Mouse (Mus musculus) lung, postnatal 10 days (tissue): ENCODE data around the gene Slc22a17.

Experiments used
- DNase-seq: peaks from one replicate; pipeline ENCODE4 v3.0.0; 2021

Gene Slc22a17

DNA sequence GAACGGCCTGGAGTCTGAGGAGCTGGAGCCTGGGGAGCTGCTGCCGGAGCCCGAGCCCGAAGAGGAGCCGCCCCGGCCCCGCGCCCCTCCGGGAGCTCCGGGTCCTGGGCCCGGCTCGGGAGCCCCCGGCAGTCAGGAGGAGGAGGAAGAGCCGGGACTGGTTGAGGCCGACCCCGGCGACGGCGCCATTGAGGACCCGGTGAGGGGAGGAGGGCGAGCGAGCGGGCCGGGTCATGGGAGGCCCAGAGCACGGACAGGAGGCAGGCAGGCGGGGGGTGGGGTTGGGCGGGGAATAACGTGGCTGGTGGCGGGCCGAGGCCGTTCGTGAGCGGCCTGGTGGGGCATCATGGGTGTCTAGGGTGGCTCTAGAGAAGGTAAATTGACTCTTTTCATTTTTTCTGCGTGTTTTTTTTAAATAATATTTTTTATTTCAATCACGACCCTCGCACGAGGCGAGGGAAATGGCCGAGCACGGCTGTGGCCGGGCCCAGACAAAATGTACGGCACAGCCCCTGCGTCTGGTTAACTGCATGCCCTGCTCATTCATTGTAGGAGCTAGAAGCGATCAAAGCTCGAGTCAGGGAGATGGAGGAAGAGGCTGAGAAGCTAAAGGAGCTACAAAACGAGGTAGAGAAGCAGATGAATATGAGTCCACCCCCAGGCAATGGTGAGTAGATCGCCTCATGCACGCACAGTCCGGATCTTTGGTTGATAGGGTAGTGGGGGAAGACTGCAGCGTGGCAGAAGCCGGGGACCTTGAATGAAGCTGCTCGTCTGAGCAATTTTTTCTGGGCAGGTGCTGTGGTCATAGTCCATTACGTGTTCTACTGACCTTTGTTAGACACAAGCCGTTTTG is 18.4 kb downstream of the Slc22a17 start:
- DNase-seq, result peak; percentile 67

DNA sequence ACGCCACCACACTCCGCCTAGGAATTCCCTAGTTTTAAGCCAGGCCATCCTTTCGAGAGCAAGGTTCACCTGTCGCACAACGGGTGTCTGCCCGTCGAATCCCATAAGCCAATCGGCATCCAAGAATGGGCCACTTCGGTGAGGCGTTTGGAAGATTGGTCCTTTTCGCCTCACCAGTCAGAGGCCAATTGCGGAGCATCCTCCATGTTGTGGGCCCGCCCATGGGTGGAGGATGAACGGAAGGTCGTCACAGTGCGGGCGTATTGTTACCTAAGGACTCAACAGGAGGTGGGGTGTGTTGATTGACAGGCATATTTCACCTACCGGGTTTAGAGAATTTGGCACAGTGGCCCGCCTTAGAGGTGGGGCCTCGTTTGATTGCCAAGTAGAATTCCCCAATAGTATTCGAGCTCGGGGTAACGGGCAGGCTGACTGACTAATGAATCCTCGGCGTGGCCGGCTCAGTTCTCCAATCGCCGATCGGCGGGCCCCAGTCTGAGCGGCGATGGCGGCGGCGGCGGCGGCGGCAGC is 19.2 kb downstream of the Slc22a17 start:
- peak; percentile 99 for DNase-seq

DNA sequence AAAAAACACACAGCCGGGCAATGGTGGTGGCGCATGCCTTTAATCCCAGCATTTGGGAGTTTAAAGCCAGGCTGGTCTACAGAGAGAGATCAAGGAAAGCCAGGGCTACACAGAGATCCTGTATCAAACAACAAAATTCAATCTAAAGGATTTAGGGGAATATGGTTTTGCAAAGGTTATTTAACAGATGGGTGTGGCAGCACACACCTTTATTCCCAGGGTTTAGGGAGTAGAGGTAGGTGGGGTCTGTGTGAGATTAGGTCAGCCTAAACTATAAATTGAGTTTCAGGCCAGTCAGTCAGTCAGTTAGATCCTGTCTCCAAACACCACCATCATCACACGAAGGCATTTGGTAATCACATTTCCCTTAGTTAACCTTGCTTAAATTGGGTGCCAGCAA is 20.7 kb downstream of the Slc22a17 start, which contains the start of gene Pabpn1:
Gene Pabpn1, plus strand, starts transcription at position 301 of the 400 bp plus-strand sequence.
- DNase-seq, result no peak

DNA sequence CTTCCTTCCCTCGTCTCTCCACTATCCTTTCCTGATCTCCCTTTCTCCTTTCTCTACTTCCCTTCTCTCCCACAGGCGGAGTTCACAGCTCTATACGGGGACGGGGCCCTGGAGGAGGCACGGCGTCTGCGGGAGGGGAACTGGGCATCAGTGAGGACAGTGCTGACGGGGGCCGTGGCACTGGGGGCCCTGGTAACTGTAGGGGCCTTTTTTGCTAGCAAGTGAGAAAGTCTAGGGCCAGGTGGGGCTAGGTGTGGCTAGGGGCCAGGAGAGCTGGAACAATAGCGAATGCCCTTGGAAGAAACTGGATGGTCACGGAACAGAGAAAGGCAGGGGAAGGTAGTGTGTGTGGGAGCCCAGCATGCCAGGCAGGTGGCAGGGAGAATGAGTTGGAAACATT is 27.6 kb downstream of the Slc22a17 start:
- no peak for DNase-seq

DNA sequence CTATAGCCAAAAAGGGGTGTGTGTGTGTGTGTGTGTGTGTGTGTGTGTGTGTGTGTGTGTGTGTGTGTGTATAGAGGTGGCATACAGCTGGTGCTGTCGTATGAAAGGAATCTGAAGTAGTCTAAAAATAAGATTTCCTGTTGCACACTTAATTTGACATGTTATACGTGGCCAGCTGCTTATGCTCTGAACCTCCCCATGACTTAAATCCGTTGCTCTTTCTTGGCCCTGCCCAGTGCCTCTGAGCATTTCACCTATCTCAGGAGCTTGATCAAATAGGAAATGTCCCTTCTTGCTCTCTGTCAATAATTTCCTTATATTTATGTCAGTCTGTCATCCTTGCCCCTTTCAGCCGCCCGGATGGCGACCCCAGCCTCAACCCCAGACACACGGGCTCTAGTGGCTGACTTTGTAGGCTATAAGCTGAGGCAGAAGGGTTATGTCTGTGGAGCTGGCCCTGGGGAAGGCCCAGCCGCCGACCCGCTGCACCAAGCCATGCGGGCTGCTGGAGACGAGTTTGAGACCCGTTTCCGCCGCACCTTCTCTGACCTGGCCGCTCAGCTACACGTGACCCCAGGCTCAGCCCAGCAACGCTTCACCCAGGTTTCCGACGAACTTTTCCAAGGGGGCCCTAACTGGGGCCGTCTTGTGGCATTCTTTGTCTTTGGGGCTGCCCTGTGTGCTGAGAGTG is 28.8 kb downstream of the Slc22a17 start:
- DNase-seq, result no peak

DNA sequence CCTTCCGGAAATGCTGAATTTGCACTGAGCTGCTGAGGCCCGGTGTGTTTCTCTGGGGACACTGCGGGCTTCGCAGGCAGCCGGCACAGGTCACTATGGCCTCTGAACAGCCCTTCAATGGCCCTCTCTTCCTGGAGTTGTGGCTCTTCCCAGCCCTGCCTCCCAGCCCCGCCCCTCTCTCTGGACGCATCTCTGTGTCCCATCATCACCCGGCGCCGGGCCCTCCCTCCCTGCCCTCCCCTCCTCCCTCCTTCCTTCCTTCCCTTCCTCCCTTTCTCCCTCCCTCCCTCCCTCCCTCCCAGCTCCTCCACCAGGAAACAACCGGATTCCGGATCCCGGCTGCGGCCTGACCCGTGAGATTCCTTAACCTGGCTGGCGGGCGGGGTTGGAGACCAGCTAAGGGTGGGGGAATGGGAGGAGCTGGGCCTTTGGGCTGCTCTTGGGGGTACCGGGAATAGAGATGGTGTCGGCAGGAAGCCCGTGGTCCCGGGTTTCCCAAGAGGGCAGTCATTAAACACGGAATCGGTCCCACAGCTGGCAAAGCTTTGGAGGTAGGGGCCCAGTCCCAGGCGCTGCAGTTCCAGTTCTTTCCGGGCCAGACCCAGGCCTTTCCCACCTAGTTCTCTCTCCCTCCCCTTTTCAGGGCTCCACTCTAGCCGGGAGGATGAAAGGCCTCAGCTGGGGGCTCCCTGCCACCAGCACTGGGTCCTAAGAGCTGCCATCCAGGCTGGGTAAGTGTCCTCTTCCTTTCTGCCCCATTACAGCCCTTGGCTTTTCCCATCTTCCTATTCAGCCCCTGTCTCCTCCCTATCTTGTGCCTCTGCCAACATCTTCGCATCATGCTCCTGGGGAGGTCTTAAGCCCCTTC is 29.5 kb downstream of the Slc22a17 start, which contains the start of the genes Bcl2l2 and Gm20521:
Gene Bcl2l2, plus strand, starts transcription at position 224 of the 868 bp plus-strand sequence.
Gene Gm20521, plus strand, starts transcription at position 288 of the 868 bp plus-strand sequence.
- peak; percentile 95 for DNase-seq

DNA sequence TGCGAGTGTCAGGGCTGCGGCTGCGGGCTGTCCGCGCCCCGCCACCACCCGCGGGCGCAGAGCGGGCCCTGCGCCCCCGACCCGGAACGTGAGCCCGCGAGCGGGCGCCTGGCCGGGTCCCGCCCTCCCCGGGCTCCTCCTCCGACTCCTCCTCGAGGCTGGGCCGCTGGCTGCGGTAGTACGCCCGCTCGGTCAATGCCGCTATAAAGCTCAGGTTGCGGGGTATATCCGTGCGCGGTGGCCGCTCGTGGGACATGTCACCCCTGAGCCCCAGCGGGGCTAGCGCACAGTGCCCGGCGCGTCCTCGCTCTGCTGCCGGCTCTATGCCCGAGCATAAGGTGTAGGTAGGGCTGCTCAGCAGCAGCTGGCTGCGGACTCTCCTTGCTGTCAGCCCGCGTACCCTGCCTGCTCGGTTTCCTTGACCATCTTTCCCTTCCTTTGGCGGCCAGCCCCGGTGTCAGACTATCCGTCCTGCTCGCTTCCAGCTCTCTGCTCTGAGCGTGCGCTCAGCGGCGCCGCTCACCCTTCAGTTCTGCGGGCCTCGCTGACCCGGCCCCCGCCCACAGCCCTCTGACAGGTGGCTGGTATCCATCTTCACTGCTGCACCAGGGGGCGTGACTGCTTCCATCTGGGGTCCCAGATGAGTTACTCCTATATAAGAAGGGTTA is 35.8 kb downstream of the Slc22a17 start, which contains the start of gene Ppp1r3e:
Gene Ppp1r3e, minus strand, starts transcription at position 503 of the 668 bp plus-strand sequence.
- DNase-seq, result peak; percentile 75

DNA sequence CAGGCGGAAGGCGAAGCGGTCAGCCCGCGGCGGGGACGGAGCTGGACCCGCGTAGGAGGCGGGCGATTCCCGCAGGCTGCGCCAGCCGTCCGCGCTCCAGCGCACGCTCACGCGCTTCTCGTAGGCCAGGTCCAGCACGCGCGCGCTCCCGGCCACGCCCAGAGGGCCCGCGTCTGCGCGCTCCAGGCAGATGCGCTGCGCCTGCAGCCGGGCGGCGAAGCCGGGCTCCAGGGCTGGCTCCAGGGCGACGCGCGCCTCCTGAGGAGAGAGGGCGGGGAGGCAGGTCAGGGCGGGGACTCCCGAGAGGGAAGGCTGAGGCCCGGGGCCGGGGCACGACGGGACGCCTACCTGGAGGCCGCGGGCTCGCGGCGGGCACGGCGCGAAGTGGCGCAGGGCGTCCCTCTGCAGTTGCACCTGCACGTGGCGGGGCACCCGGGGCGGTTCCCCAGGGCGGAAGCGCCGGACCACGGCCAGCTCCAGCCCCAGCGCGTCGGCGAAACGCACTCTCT is 36.3 kb downstream of the Slc22a17 start:
- peak; percentile 92 for DNase-seq

DNA sequence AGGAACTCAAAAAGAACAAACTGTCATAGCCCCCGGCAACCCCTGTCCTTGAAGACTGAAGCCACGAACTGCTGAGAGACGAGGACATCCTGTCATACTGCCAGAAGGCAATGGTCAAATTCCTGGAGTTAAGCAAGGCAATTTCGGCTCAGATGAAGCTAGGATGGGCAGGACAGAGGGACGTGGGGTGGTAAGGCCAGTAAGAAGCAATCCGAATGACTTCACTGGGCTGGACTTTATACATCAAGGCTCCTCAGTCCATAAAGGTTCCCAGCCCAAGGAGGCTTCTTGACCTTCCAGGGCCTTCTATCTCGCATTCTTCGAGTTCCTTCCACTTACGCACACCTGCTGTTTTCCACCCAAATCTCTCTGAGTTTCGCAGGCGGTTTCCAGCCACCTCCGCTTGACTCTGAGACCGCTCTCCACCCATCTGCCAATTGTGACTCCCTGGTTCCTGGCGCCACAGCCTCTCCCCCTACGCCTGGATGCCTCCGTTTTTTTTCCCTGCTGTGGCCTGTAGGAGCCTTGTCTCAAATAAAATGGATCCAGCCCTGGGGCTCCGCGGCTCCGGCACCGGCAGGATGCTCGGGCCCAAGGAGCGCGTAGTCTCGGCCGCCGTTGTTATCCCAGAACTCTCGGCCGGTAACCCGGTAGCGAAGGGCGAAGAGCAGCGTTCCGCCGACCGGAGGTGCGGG is 36.9 kb downstream of the Slc22a17 start:
- DNase-seq, result peak; percentile 50

DNA sequence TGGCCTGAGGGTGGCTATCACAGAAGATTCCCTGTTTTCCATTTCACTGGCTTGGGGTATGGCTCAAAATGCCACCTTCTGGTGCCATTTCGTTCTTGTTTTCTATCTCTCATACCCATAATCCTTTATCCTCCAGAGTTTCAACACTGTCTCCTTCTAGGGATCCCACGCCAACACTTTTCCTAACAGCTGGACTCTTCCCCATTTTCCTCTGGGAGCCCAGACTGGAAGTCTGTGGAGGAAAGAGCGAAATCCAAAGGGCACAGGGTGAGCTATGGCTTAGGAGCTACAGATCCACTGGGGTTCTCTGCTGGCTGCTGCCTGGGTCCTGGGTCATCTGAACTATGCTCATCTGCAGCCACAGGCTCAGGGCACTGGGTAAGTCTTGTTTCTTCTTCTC is 38.8 kb downstream of the Slc22a17 start:
- no peak for DNase-seq

DNA sequence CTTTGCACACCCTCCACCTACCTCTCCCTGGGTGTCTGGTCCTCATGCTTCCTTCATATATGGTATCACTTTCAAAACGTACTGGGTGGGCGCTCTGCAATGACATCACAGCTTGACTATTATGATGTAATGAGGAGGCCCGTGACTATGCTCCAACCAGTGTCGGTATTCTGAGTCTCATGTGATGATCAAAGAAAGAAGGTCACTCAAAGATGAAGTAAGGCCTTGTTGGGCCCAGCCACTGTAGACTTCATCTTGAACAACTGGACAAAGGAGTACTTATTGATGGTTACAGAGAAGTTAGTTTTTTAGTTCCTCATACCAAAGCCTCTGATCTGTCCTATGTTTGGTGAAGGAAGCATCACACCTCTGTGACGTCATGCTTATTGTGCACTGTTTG is 42.1 kb downstream of the Slc22a17 start, which contains the start of gene Homez:
Gene Homez, minus strand, starts transcription at position 101 of the 400 bp plus-strand sequence.
- no peak for DNase-seq

DNA sequence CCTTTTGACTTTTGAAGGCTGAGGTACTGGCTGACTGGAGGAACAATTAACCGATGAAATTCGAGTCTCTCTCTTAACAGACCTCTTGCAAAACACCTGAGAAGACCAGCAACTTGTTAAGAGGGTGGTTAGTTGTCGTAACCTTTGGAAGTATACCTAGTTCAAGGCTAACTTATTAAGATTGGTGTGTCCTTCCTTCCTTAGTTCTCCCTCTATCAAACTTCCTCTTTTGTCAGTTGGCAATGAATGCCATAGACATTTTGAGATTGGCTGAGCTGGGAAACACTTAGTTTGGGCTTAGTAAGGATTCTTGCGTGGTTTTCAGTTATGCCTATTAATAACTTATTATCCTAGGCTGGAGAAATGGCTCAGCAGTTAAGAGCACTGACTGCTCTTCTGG is 44.9 kb downstream of the Slc22a17 start:
- no peak for DNase-seq

DNA sequence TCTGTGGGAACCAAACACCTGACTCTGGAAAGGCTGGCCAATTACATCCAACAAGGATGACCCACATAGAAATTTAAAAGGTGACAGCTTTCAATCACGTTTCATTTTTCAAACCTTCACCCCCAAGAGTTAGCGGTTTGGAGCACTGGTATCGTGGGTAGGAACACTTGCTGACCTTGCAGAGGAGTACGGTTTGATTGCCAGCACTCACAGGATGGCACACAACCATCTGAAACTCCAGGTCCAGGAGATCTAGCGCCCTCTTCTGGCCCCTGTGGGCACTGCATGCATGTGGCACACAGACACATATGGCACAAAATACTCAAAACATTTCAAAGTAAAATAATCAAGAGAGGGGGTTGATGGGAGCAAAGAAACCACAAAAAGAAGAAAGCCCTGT is 46.0 kb downstream of the Slc22a17 start:
- no peak for DNase-seq

DNA sequence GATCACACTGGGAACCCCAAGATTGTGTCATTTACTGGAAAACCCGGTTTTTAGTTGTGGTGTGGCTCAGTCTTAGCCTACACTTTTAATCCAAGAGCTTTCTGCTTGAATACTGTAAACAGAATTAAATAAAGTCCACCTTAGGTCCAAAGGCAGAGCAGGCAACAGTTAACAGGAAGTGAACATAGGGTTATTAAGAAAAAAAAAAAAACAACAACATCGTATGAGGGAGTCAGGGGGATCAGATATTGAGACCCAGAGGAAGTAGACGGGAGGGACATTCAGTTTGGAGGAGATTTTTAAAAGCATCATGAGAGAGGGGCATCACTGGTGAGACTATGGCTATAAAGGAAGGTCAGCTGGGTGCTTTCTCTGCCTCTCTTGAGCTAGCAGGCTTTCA is 46.7 kb downstream of the Slc22a17 start:
- no peak for DNase-seq

DNA sequence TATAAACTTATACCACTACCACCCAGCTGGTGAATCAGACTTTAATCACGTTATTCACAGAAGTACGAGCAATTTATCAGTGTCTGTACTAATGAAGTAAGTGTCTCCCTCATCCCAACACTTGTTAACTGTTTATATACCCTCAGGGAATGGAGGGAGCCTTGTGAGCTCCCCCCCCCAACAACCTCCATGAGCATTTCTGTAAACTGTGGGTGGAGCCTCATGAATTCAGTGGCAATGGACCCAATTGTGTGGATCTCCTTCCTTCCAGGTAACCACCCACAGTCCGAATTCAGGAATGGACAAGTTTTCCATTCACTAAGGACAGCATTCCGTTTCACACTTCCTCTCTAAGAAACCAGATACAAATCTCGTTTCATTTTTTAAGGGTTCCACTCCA is 47.3 kb downstream of the Slc22a17 start:
- no peak for DNase-seq

DNA sequence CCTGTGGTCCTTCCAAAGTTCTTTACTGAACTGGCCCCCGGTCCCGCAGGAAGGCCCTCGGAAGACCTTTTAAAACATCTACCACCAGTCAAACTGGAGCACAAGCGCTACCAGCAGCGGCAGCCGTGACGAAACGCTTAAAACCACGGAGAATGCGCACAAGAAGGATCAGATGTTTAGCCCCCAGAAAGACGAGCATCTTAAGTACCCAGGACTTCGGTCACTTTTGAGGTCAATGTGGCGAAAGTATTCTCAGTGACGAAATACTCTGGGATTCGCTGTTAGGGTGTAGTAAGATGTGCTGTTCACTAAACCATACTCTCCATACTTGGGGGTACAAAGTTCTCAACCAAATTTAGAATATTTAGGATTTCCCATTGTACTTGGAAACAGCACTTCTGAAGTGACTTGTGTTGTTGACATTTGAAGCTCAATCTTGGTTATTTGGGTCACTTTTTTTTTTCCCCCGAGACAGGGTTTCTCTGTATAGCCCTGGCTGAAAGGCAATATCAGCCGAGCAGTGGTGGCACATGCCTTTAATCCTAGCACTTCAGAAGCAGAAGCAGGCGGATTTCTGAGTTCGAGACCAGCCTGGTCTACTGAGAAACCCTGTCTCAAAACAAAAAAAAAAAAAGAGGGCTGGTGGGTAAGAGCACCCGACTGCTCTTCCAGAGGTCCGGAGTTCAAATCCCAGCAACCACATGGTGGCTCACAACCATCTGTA is 48.5 kb downstream of the Slc22a17 start:
- no peak for DNase-seq

DNA sequence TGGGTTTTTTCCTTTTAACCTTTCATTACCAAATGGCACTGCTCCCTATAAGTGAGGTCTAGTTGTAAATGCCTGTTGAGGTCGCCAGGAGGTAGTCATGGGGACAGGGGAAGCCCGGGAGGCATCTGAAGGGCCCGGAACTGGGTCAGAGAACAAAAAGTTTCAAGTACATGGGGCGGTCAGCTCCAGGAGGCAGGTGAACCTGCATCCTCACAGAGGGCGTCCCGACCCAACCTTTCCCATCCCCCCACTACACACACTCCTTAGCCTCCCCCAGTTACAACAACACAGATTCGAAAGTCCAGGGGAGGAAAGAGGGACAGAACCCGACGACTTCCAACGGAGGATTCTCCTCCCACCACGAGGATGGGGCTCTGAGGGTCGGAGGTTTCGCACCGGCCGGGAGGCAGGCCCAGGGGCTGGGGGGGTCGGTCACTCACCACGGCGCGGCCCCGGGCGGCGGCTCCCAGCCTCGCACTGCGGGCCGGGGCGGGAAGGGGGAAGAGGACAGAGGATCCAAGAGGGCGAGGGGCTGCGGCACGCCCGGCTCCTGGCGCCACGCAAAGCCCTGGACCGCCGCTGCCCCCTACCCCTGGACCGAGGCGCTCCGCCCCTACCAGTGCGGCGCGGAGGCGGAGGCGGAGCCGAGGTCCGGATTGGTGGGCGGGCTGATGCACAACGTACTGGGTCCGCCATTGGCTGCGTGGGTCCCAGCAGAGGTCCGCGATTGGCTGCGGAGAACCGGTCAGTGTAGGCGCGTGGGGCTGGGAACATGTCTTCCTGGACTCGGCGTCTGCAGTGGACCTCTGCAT is 49.2 kb downstream of the Slc22a17 start:
- peak; percentile 96 for DNase-seq

DNA sequence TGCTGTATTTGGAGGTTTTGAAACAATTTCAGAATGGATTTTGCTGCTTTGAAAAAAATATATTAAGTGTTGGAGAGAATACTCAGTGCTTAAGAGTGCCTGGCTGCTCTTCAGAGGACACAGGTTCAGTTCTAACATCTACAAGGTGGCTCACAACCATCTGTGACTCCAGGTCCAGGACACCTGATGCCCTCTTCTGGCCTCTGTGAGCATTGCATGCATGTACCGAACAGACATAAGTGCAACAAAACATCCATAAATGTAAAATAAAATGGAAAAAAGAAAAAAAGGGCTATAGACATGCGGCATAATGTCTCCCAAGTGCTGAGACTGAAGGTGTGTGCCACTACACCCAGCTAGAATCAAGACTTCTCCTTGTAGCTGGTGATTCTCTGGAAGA is 52.4 kb downstream of the Slc22a17 start:
- DNase-seq, result peak; percentile 66

DNA sequence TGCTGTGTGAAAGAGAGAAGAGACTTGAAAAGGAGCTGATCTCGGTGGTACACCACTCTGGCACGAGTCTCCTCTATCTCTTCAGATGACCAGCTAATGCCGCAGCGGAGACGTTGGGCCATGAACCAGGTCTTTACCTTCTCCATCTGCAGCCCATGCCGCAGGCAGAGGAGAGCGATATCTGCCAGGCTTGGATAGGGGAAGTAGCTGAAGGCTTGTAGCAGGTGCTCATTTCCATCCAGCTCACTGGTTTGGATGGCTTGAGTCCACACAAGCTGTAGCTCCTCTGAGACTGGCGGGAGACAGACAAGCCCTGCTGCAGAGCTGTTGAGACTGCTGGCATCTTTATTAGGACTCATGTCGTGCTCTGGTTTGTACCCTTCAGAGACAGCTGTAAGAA is 55.0 kb downstream of the Slc22a17 start:
- no peak for DNase-seq
